Mouse (Mus musculus) heart, embryonic 10.5 days (tissue): ENCODE measurements around the gene Ppfibp1. TPM values are rescaled to one million over a fixed set of nuclear protein-coding genes. Genes with fewer than 3 reads are reported as not detected.

Source experiments
- DNase-seq: peaks from one replicate; pipeline ENCODE4 v3.0.0-alpha.2; 2017; ENCODE audit warnings: low spot score
- H3K27ac ChIP-seq: fragments of 300-500 bp; sonication (generic); 2 replicates; pipeline ENCODE4 v1.5.1; 2016; ENCODE audit warnings: mild to moderate bottlenecking
- H3K27me3 ChIP-seq: fragments of 300-500 bp; sonication (generic); 2 replicates; pipeline ENCODE4 v1.6.1; 2016; ENCODE audit warnings: mild to moderate bottlenecking; ENCODE audit not compliant: poor library complexity, insufficient read depth, severe bottlenecking
- H3K36me3 ChIP-seq: fragments of 300-500 bp; sonication (generic); 2 replicates; pipeline ENCODE4 v1.6.1; 2016; ENCODE audit warnings: mild to moderate bottlenecking, moderate library complexity
- H3K4me1 ChIP-seq: fragments of 300-500 bp; sonication (generic); 2 replicates; pipeline ENCODE4 v1.6.1; 2016; ENCODE audit warnings: mild to moderate bottlenecking
- H3K4me3 ChIP-seq: fragments of 300-500 bp; sonication (generic); 2 replicates; pipeline ENCODE4 v1.5.1; 2016; ENCODE audit warnings: mild to moderate bottlenecking, moderate library complexity
- H3K9me3 ChIP-seq: fragments of 300-500 bp; sonication (generic); 2 replicates; pipeline ENCODE4 v1.6.1; 2016; ENCODE audit warnings: mild to moderate bottlenecking, moderate library complexity
- WGBS: fragments of 180-500 bp; shearing (Covaris S2); methylation state at CpG from one replicate; pipeline ENCODE4 v1.1.7; 2016; 5-methylcytosine and 5-hydroxymethylcytosine counted together
- polyA plus RNA-seq: library from polyadenylated mRNA; unstranded; fragments of >200 nt; fragmentation: Nextera tagmentation; extraction: Ambion mirVana; gene quantifications from 2 replicates; pipeline ENCODE4 v1.2.1, GENCODE M21; 2016

The Ppfibp1 gene
- 67.3 and 88.3 TPM in 2 replicates for polyA plus RNA-seq

GRCm38 (mm10) chr6:146887958-146888659, at the start of gene Ppfibp1:
Gene Ppfibp1 (plus strand): TSS chr6:146888487.
- Histone ChIP-seq H3K27ac (peak within 1 kb of the TSS; percentile 97), H3K4me3 (peak within 1 kb of the TSS; percentile 89), H3K27me3 (no peaks in the 10 kb centered on the region), H3K9me3 (no peaks in the 10 kb centered on the region), H3K36me3 (peaks cover 5% of the 10 kb centered on the region; the same call in 1 of the 2 replicates), H3K4me1 (peaks cover 53% of the 10 kb centered on the region)
- peak; percentile 95 for DNase-seq
- under 1% methylated on average over 80 of the region's 80 CpGs for WGBS

GRCm38 (mm10) chr6:146838863-146839262, 49.4 kb upstream of the Ppfibp1 start:
- Histone ChIP-seq H3K36me3 (no peaks in the 10 kb centered on the region), H3K4me3 (no peak overlapping the region), H3K27me3 (no peaks in the 10 kb centered on the region), H3K9me3 (no peaks in the 10 kb centered on the region), H3K4me1 (peaks cover 34% of the 10 kb centered on the region), H3K27ac (no peak overlapping the region)
- DNase-seq: no peak
- WGBS: 83% methylated on average over 4 of the region's 4 CpGs

- H3K27me3 ChIP-seq: no peaks in the 10 kb centered on the region
- no peak overlapping the region for H3K4me3 ChIP-seq
- H3K27ac ChIP-seq: 0 out of 2 replicates have a peak overlapping the region, but pooled peaks have one; percentile 2
- no peaks in the 10 kb centered on the region for H3K9me3 ChIP-seq
- H3K36me3 ChIP-seq: no peaks in the 10 kb centered on the region
- peaks cover 40% of the 10 kb centered on the region for H3K4me1 ChIP-seq
- 36% methylated on average over 6 of the region's 6 CpGs for WGBS
- no peak for DNase-seq
Measured at GRCm38 (mm10) chr6:146844867-146845266, 43.4 kb upstream of the Ppfibp1 start.

GRCm38 (mm10) chr6:146845347-146845746, 42.9 kb upstream of the Ppfibp1 start:
- no peaks in the 10 kb centered on the region for H3K9me3 ChIP-seq
- H3K36me3 ChIP-seq: no peaks in the 10 kb centered on the region
- H3K4me3 ChIP-seq: no peak overlapping the region
- 75% methylated on average over 5 of the region's 5 CpGs for WGBS
- peaks cover 44% of the 10 kb centered on the region for H3K4me1 ChIP-seq
- DNase-seq: no peak
- no peaks in the 10 kb centered on the region for H3K27me3 ChIP-seq
- 0 out of 2 replicates have a peak overlapping the region, but pooled peaks have one; percentile 2 for H3K27ac ChIP-seq

GRCm38 (mm10) chr6:146845961-146846750, 42.1 kb upstream of the Ppfibp1 start:
- Histone ChIP-seq H3K36me3 (no peaks in the 10 kb centered on the region), H3K4me1 (peaks cover 49% of the 10 kb centered on the region), H3K27me3 (no peaks in the 10 kb centered on the region), H3K4me3 (no peak overlapping the region), H3K27ac (peak overlapping the region; percentile 47; the same call in 1 of the 2 replicates), H3K9me3 (no peaks in the 10 kb centered on the region)
- 63% methylated on average over 15 of the region's 15 CpGs for WGBS
- DNase-seq: no peak

GRCm38 (mm10) chr6:146847402-146847801, 40.9 kb upstream of the Ppfibp1 start:
- WGBS: 76% methylated on average over 3 of the region's 3 CpGs

GRCm38 (mm10) chr6:146848281-146848680, 40.0 kb upstream of the Ppfibp1 start:
- H3K36me3 ChIP-seq: no peaks in the 10 kb centered on the region
- H3K27ac ChIP-seq: no peak overlapping the region
- H3K4me1 ChIP-seq: peaks cover 54% of the 10 kb centered on the region
- H3K9me3 ChIP-seq: no peaks in the 10 kb centered on the region
- no peak for DNase-seq
- no peak overlapping the region for H3K4me3 ChIP-seq
- H3K27me3 ChIP-seq: no peaks in the 10 kb centered on the region
- 83% methylated on average over 3 of the region's 3 CpGs for WGBS

More at GRCm38 (mm10) chr6:146847402-146847801, 40.9 kb upstream of the Ppfibp1 start:
- H3K4me3 ChIP-seq: no peak overlapping the region
- no peaks in the 10 kb centered on the region for H3K9me3 ChIP-seq
- no peaks in the 10 kb centered on the region for H3K36me3 ChIP-seq
- H3K27me3 ChIP-seq: no peaks in the 10 kb centered on the region
- H3K4me1 ChIP-seq: peaks cover 51% of the 10 kb centered on the region
- H3K27ac ChIP-seq: no peak overlapping the region
- no peak for DNase-seq

GRCm38 (mm10) chr6:146850050-146850449, 38.2 kb upstream of the Ppfibp1 start, which contains the start of gene Smco2:
Gene Smco2 (plus strand): TSS chr6:146850104.
- H3K27me3 ChIP-seq: no peaks in the 10 kb centered on the region
- H3K36me3 ChIP-seq: no peaks in the 10 kb centered on the region
- DNase-seq: no peak
- peak within 1 kb of the TSS; percentile 52; the same call in 1 of the 2 replicates for H3K27ac ChIP-seq
- H3K9me3 ChIP-seq: no peaks in the 10 kb centered on the region
- 68% methylated on average over 4 of the region's 4 CpGs for WGBS
- no peak within 1 kb of the TSS for H3K4me3 ChIP-seq
- peaks cover 42% of the 10 kb centered on the region for H3K4me1 ChIP-seq

GRCm38 (mm10) chr6:146851916-146852315, 36.4 kb upstream of the Ppfibp1 start:
- no peaks in the 10 kb centered on the region for H3K9me3 ChIP-seq
- H3K36me3 ChIP-seq: no peaks in the 10 kb centered on the region
- DNase-seq: no peak
- WGBS: 83% methylated on average over 3 of the region's 3 CpGs
- H3K4me1 ChIP-seq: peaks cover 24% of the 10 kb centered on the region; the same call in 1 of the 2 replicates
- no peak overlapping the region for H3K4me3 ChIP-seq
- H3K27me3 ChIP-seq: no peaks in the 10 kb centered on the region
- H3K27ac ChIP-seq: no peak overlapping the region

GRCm38 (mm10) chr6:146852739-146853138, 35.5 kb upstream of the Ppfibp1 start:
- H3K4me3 ChIP-seq: no peak overlapping the region
- no peaks in the 10 kb centered on the region for H3K9me3 ChIP-seq
- H3K4me1 ChIP-seq: peaks cover 24% of the 10 kb centered on the region; the same call in 1 of the 2 replicates
- no peaks in the 10 kb centered on the region for H3K36me3 ChIP-seq
- WGBS: 66% methylated on average over 4 of the region's 4 CpGs
- DNase-seq: no peak
- no peak overlapping the region for H3K27ac ChIP-seq
- H3K27me3 ChIP-seq: no peaks in the 10 kb centered on the region

- DNase-seq: no peak
- H3K4me1 ChIP-seq: peaks cover 20% of the 10 kb centered on the region; the same call in 1 of the 2 replicates
- 94% methylated on average over 9 of the region's 9 CpGs for WGBS
- no peaks in the 10 kb centered on the region for H3K9me3 ChIP-seq
- H3K27ac ChIP-seq: no peak overlapping the region
- no peaks in the 10 kb centered on the region for H3K27me3 ChIP-seq
- H3K36me3 ChIP-seq: no peaks in the 10 kb centered on the region
- H3K4me3 ChIP-seq: no peak overlapping the region
Measured at GRCm38 (mm10) chr6:146855185-146855584, 33.1 kb upstream of the Ppfibp1 start.

- 84% methylated on average over 2 of the region's 2 CpGs for WGBS
- Histone ChIP-seq H3K27me3 (no peaks in the 10 kb centered on the region), H3K36me3 (no peaks in the 10 kb centered on the region), H3K9me3 (no peaks in the 10 kb centered on the region), H3K4me1 (peaks cover 8% of the 10 kb centered on the region; the same call in 1 of the 2 replicates), H3K4me3 (no peak overlapping the region), H3K27ac (no peak overlapping the region)
- no peak for DNase-seq
Measured at GRCm38 (mm10) chr6:146857386-146857785, 30.9 kb upstream of the Ppfibp1 start.

- no peaks in the 10 kb centered on the region for H3K9me3 ChIP-seq
- H3K36me3 ChIP-seq: no peaks in the 10 kb centered on the region
- H3K27ac ChIP-seq: no peak overlapping the region
Measured at GRCm38 (mm10) chr6:146863154-146863553, 25.1 kb upstream of the Ppfibp1 start.

More at GRCm38 (mm10) chr6:146863154-146863553, 25.1 kb upstream of the Ppfibp1 start:
- no peaks in the 10 kb centered on the region for H3K27me3 ChIP-seq
- no peaks in the 10 kb centered on the region for H3K4me1 ChIP-seq
- DNase-seq: no peak
- WGBS: 82% methylated on average over 2 of the region's 2 CpGs
- H3K4me3 ChIP-seq: no peak overlapping the region
